Mouse (Mus musculus): ENCODE measurements around the gene Pcp2.
"Not testable (repeated sequence)": the region's sequence is repeated elsewhere in the genome, so short reads cannot be mapped to it uniquely, and the experiment has no call there.

Pcp2 gene

DNA sequence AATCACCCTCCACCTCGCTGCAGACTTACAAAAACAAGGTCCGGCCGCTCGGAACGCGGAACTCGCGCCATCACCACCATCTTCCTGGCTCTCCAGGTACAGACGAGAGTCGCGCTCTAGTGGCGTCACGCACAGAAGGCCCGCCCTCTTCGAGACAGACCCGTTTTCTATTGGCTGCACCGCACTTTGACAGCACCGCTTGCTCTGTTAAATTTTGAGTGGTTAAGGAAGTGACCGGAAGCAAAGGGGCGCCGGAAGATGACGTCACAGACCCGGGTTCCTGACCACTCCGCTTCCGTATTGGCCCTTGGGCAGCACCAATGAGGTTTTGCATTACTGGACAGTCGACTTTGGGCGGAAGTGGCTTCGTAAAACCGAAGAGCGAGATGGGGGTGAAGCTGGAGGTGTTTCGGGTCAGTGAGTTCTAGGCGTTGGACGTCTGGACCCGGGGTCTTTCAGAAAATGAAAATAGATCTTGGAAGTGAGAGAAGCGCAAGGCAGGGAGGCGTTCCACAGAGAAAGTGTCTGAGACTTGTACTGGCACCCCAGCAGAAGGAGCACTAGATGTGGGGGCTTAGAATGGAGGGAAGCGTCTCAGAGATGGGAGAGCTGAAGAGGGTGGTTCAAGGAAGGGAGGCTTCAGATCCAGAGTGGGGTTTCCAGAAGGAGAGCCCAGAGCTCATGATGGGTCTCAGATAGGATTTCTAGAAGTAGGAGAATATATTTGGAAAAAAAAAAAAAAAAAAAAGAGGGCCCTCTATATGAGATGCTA is 4.0 kb downstream of the Pcp2 start, which contains the start of the genes Xab2 and Pet100:
Xab2 (minus strand) TSS at position 118 of the 772 bp plus-strand sequence.
Pet100 (plus strand) TSS at position 350 of the 772 bp plus-strand sequence.
- peak; percentile 99 to 100 for DNase-seq

DNA sequence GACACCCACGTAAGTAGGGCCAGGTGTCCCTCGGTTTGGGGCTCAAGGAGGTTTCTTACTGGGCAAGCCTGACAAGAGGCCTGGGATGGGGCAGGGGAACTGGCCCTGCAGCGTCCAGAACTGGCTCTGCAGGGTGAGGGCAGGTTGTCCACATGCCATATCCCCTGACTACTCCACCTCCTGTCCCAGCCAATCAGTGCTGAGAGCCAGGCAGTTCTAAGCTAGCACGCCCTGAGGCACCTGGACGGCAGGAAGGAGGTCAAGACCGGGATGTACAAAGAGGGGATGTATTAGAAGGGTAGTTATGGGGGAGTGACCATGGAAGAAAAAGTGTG is 15.6 kb downstream of the Pcp2 start:
- DNase-seq: peak; percentile 78 to 93

DNA sequence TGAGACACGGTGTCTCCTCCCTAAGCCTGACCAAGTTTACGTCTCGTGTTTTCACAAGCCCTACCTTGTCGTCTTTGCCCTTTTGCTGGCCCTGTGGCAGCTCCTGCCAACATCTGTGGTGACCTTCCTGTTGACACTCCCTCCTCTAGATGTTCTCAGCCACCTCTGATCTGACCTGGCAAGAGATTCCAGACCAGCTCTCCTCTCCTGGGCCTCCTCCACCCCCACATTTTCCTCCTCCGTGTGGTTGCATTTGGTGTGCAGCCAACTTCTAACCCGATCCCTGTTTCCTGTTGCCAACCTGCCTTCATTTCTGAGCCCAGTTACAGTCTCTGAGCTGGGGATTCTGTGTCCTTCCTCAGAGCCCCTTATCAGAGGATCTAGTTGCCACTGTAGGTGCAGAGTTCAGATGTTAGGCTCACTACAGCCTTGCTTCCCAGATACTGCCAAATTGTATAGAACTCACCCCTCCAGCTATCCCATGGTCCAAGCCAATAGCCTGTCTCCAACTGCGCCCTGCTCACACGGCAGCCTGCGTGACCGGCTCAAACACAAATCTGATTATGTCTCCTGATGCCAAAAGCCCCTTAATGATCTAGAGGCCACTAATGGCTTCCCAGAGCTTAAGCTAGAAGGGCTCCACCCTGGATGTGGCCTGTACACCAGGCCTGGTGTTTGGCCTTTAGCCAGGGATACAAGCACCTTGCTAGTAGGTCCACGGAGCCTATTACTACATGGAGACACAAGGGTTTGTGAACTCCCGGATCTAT is 16.1 kb downstream of the Pcp2 start:
- peak; percentile 56 to 81 for DNase-seq

DNA sequence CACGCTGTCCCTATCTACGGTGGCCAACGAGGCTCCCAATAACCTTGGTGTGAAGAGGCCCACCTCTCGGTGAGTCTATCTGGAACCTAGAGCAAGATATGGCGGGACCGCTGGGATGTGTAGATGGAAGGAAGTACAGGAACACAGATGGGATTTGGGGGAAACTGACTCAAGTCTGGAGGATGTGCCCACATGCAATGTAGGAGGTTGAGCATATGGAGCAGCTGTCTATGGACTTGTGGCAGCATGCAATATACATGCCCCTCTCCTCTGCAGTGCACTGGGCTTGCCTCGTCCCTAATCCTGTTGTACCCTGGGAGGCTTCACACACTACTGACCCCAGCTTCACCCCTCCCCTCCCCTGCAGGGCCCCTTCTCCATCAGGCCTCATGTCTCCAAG is 17.5 kb downstream of the Pcp2 start:
- no peak for DNase-seq

DNA sequence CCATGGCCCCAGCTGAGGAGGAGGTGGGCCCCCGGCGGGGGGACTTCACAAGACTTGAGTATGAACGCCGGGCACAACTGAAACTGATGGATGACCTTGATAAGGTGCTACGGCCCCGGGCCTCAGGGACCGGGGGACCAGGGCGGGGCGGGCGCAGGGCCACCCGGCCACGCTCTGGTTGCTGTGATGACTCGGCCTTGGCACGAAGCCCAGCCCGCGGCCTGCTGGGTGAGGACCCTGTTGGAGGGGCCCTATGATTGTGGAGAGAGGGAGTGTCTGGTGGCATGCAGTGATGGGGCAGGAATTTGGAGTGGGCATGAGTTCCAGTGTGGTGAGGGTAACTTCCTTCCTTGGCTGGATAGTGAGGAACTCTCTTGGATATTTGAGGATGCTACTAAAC is 18.8 kb downstream of the Pcp2 start:
- DNase-seq: peak; percentile 35 to 66

DNA sequence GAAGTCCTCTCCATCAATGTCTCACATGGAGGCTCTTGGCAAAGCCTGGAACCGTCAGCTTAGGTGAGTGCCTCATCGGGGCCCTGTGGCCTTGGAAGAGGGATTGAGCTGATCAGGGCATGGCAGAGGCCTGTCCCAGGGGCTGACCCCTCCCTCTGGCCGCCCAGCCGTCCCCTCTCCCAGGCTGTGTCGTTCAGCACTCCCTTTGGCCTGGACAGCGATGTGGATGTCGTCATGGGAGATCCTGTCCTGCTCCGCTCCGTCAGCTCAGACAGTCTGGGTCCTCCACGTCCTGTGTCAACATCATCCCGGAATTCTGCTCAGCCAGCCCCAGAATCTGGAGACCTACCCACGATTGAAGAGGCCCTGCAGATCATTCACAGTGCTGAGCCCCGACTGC is 21.9 kb downstream of the Pcp2 start:
- no peak for DNase-seq

DNA sequence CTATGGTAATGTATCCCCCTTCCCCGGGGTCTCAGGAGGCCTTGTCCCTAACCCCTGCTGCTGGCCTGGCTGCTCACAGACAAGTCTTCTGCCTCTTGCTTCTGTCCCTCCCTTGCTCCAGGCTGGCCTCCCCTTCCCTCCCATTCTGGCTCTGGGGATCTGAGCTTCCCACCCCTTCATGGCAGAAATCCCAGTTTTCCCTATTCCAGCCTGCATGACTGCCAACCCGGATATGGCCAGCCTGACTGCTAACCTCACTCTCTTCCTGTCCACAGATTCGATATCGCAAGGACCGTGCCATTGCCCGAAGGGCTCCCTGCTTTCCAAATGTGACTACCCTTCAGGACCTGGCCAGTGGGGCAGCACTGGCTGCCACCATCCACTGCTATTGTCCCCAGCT is 24.9 kb downstream of the Pcp2 start:
- DNase-seq: peak in 1 of 2 experiments; percentile 50

DNA sequence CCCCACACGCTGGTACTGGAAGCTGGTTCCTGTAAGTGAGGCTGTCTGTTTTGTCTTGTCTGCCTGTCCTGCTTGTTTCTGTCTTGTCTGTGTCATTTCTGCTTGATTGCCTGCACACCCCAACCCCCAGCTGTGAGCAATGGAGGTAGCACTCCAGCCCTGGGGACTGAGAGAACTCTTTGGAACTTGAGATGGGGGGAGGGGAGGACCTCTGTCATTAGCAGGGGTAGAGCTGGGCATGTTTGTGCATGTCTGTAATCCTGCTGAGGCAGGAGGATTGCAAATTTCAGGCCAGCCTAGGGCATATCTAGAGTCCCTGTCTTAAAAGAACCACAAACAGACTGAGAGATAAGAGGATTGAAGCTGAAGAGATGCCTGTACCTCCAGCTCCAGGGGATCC is 26.1 kb downstream of the Pcp2 start:
- DNase-seq: no peak

DNA sequence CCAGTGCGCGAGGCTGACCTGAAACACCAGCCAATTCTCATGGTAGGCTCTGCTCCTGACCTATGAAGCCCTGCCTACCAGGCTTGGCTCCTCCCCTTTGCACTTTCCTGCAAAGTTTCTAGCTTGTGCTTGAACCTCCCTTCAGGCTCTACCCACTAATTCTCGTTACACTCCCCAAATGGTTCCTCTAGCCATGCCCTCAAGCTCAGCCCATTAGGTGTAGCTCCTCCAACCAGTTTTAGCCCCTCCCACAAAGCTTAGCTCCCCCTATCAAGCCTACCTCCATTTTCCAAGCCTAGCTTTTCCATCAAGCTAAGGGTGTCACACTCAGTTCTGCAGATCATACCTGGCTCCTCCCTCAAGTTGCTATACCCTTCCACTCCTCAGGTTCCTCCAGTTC is 27.3 kb downstream of the Pcp2 start:
- no peak for DNase-seq

DNA sequence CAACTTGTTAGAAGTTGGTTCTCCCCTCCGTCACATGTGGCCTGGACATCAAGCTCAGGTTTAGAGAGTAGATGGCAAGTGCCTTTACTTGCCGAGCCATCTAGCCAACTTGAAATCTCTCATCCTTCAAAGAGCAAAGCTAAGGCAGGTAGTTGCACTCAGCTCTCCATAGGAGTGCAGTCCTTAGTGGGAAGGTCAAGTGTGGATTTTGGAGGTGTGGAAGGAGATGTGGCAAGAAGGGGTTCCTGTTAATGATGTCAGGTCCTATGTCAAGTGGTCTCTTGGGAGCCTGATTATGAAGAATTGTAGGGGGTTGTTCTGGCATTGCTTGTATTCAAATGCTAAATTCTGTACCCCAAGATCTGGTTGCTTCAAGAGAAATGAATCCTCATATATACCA is 30.9 kb downstream of the Pcp2 start:
- no peak for DNase-seq

DNA sequence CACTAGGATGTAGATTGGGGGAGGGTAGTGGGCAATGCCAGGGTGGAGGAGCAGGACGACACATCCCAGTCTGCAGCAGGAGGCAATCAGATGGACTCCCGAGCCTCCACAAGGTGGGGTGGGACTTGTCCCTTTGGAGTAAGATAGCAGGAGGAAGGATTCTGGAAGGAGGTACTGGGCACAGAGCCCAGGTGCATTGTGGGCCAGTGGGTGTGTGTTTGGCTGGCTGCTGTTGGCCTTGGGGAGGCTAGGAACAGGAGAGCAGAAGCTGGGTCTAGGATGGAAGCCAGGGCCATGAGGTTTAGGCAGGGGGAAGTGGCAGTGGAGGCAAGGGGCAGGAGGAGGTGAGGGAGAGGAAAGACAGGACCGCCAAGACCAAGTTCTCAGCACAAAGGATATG is 31.9 kb downstream of the Pcp2 start:
- DNase-seq: peak; percentile 40 to 61

DNA sequence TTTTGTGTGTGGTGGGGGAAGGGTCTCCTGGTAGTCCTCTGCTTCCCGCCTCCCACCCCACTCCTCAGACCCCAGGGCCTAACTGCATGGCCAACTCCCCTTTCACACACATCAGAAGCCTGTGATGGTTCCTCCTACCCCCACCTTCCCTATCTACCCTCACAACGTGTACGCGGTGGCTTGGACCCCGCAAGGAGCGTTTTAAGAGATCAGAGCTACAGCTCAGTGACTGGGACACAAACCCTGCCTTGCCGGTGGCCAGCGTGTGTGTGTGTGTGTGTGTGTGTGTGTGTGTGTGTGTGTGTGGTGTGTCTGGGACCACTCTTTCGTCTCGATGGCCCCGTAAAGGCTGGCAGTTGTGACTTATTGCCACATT is 37.1 kb downstream of the Pcp2 start:
- DNase-seq: no peak

DNA sequence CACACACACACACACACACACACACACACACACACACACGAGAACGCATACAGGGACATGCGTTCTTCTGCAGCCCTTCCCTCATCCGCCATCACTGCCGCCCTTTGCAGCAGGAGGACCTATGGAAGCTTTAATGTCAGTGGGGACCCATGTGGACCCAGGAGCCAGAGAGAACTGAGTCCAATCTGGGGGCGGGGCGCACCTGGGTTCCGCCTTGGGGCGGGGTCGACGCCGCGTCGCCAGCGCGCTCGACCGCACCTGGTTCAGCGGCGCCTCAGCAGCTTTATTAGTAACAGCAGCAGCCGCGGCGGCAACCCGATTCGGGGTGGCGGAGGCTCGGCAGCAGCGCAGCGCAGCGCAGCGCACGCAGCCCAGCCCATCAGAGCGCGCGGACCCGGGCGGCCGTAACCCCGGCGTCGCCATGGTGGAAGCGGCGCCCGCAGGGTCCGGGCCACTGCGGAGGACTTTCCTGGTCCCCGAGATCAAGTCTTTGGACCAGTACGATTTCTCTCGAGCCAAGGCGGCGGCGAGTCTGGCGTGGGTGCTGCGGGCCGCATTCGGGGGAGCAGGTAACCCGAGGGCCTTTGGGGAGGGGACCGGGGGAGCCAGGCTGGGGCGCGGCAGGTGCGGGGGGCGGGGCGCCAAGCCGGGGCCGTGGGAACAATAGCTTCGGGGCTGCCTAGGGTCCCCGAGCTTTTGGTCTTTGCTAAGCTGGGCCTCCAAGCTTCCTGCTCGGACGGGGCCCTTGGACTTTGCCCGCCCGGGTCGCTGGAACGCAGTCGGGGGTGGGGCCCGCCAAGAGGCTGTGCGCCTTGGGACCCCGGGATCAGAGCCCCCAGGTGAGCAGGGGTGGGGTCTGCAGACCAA is 37.7 kb downstream of the Pcp2 start:
- peak; percentile 86 to 91 for DNase-seq

DNA sequence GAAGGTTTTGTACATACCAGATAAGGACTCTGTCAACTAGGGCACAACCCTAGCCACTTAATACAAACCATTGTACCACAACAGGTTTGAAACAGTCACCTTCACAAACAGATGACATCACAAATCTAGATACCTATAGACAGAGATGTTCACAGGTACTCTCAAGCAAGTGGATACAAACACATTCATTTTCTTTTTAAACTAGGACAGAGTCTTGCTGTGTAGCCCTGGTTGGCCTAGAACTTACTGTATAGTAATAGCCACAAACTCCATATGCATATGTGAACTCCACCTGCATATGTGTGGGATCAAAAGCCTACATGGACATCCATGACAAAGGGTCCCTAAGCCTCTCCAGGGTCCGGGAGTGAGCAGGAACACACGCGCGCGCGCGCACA is 38.4 kb downstream of the Pcp2 start, which contains the start of gene Camsap3:
Camsap3 (plus strand) TSS at position 301 of the 398 bp plus-strand sequence.
- DNase-seq: no peak

DNA sequence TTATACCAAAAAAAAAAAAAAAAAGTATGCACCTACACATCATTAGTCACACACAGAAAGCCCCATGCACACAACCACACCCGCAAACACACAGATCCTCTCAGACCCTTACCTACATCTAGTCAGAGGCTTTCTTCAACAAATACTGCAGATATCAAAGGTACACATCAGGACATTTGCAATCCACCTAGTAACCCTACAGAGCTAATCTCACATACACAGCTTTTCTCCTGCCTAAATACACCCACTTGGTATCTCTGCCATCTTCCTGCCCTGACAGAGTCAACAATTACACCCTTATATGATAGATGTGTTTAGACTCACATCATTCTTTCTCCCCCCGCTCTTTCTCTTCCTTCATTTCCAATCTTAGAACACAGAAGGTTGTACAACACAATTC is 38.9 kb downstream of the Pcp2 start:
- no peak for DNase-seq

DNA sequence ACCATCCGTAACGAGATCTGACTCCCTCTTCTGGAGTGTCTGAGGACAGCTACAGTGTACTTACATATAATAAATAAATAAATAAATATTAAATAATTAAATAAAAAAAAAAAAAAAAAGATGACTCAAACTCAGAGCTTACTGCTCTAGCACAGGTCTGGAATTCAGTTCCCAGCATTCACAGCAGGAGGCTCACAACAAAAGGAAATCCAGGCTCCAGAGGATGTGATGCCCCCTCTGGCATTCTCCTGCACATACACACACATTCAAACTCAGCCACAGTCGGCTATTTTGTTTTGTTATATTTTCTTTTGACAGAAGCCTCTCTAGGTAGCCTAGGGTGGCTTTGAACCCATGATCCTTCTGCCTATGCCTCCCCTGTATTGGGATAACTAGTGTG is 43.4 kb downstream of the Pcp2 start:
- not testable (repeated sequence) for DNase-seq

DNA sequence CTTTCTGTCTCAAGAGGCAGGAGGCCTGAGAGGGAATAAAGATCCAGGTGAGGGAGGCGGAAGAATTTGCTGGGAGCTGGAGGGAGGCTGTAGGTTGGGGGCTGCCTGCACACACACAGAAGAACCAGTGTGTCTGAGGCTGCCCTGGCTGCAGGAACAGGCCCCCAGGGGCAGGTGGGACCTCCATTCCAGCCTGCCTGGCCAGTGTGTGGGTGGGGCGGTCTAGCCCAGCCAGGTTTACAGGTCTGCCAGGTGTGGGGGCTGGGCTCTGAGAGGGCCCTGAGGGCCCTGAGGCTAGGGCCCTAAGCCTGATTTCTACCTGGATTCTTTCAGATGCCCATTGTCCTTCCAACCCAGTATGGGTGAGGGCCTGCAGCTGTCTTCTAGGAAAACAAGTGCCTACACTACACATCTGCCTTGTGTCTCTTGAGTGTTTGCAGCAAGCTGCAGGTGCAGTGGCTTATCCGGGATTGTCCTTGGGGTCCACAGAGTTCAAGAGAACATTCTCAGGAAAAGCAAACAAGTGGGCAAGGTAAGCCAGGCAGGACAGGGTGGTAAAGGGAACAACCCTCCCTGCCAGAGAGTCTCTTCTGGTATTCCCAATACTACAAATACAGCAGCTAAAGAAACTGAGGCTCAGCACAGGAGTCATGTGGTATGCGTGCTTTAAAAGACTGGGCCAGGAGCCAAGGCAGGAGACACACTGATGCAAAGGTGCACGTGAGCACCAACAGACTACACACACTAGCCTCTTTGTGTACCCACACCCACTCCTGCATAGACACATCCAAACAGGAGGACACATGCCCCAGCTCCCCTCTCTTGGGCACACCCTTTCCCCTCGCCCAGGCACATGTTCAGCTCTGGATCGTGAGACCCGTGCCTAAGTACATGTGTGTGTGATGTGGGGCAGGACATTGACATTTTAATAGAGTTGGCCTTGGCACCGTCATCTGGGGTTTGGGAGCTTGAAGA is 45.7 kb downstream of the Pcp2 start:
- no peak for DNase-seq

DNA sequence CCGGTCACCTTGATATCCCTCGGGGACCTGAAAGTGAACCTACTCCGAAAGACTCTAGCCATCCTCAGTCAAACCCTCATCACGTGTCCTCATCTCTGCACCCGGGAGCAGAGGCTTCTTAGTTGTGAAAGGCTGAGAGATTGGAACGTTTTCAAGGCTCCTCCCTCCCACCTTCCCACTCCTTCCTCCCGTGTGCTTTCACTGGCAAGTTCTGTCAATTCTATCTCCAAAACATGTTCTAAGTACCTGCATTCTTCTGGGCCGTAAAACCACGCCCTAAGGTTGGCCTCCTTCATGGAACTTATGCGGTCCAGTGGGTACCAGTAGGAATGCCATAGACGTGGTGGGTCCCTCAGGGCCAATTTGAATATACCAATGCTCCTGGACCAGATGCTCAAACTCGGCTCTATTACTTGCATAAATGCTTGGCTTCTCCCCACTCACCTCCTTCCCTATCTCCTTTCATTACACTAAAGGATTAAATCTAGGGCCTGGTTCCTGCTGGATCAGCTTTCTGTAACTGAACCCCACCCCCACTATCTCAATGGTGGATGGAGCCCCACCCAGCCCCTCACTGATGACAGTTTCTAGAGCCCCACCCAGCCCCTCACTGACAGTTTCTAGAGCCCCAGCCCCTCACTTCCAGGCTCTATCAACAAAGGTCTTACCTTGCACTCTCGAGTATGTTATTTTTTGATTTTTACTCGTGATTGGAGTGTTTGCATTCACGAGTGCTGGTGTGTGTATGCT is 49.0 kb downstream of the Pcp2 start:
- DNase-seq: no peak

DNA sequence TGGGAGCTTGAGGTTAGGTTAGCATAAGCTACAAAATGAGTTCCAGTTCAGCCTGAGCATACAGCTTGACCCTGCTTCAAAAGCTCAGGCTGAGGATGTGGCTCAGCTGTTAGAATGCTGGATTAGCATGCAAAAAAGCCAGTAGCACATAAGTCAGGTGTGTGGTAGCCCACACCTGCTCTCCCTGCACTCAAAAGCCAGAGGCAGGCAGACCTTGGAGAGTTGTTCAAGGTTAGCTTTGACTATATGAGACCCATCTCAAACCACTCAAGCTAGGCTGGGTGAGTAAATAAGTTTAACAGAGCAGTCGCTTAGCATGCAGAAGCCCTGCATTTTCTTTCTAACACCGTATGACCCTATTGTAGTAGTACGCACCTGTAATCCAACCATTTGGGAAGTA is 50.8 kb downstream of the Pcp2 start:
- DNase-seq: no peak
